Mouse (Mus musculus) embryonic fibroblast, embryonic 13.5 days (primary cell): ENCODE measurements at regions not wholly inside any gene's neighbourhood (a gene's known extent, or its start where the extent isn't known, plus 50 kb on each side); places are given as distances from the start of the nearest gene placed in this dataset.

ENCODE experiments used
- CTCF ChIP-seq: IDR thresholded peaks from 2 replicates; pipeline ENCODE4 v1.5.1; 2011; ENCODE audit warnings: mild to moderate bottlenecking, control low read depth, low read length, moderate library complexity, borderline replicate concordance; ENCODE audit not compliant: insufficient read depth
- POLR2A ChIP-seq: IDR thresholded peaks from 2 replicates; pipeline ENCODE4 v1.6.1; 2011; ENCODE audit warnings: low read depth, mild to moderate bottlenecking, control low read depth, low read length, moderate library complexity

DNA sequence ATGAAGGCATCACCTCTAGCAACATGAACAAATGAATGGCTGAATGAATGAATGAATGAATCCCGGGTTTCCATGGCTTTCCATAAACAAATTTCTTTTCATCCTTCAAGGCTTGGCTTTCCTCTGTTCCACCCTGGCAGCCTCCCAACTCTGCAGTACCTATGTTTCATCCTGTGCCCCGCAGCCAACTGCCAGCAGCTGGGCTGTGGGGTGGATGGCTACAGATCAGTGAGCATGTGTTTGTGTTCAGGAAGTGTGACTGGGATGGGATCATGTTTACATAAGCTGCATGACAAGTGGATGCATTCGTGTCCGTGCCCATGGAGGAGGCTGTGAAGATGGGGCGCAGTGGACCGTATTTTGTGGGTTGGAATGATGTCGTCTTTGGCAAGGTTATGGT, 200.5 kb upstream of the Sulf2 start:
- TF ChIP-seq CTCF (no peak), POLR2A (no peak)
